Mouse (Mus musculus): ENCODE measurements around the gene Sorbs2.

Sorbs2 gene

DNA sequence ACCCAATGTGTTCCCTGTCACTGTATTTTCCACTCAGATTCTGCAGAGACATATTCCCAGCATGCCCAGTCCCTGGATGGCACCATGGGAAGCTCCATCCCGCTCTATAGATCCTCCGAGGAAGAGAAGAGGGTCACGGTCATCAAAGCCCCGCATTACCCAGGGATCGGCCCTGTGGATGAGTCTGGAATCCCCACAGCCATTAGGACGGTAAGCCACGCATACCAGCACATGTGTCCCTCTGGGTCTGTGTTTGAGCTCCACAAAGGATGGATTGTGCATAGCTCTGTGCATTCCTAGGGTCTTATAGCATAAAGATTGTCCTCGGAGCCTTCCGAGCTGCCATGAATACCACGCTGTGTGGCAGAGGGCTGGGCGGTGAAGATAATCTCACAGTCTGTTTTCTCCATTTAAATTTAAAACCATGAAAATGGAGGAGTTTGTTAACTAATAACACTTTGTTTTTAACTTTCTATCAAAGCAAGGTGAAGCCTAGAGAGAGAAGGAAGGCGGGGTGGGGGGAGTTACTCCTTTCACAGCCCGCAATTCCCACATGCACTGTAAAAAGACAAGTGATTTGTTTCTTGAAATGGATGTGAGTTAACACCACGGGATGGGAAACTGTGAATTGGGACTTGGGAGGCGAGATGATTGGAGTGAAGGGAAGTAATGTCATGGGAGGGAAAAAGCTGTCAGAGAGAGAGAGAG, 255.5 kb downstream of the Sorbs2 start:
- no peak for DNase-seq

DNA sequence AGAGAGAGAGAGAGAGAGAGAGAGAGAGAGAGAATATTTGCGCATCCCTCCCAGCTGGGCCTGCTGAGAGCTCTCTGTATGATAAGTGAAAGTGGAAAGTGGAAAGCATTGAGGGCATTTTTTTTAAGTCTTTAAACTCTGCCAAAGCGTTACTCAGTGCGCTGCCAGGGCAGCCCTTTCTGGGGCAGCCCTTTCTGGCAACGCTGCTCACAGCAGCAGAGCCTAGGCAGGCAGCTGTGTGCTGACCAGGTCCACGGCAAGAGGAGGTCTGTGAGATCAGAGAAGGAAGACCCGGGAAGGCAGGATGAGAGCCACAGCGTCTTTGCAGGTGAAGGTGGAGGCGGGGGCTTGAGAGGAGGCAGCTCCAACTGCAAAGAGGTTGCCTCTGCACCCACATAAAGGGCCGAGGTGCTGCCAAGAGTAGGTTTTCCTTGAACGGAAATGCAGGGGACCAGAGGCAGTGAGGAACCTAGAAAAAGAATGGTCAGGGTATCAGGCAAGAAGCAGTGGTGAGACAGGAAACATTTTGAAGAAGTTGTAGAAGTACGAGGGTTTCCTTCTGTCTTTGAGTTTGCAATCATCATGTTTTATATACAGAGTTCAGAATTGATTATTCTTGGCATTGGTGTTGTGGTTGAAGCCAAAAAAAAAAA, 256.2 kb downstream of the Sorbs2 start:
- DNase-seq: no peak

DNA sequence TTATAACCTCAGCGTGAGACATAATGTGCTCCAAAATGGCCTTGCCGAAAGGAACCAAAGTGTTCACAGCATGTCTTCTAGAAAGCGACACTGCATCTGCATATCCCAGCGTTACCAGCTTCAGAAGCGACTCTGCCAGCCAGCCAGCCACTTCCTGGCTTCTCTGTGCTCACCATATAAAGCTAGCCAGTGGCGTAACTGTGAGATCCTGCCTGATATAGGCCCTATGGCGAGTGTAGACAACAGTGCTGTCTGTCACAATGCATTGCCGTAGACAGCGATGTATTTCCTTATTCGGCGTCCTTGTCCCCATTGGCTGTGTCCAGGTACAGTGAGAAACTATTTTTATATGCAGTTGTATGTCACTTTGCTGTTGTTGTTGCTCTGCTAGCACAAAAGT, 258.6 kb downstream of the Sorbs2 start:
- no peak for DNase-seq

DNA sequence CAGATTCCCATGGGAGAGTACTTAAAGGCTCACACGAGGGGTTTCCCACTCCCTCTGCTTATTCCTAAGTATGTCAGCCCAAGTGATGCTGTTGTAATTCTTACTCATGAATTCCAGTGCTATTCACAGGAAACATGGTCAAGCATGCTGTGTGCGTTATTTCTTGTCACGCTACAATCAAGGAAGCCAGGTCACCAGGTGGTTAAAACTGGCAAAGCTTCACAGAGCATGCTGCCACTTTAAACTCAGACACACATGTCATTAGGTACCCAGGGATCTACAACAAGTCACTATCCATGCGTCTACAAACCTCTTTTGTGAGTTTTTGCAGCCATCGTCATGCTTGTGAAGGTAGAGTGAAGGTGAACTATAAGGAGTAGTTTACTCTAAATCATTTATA, 267.3 kb downstream of the Sorbs2 start:
- no peak for DNase-seq

DNA sequence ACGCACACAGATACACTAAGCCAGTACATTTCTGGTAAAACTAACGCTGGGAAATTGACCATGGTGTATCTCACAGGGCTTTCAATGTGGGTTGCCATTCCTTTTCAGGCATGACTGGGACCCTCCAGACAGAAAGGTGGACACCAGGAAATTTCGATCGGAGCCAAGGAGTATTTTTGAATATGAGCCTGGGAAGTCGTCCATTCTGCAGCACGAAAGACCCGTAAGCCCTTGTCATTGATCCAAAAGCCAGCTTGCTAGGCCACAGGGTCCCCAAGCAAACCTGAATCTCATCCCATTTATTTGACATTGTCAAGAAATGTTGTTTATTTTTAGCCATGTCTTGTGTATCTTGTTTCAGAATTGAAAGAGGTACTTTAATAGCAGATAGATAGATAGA, 267.9 kb downstream of the Sorbs2 start:
- DNase-seq: no peak

DNA sequence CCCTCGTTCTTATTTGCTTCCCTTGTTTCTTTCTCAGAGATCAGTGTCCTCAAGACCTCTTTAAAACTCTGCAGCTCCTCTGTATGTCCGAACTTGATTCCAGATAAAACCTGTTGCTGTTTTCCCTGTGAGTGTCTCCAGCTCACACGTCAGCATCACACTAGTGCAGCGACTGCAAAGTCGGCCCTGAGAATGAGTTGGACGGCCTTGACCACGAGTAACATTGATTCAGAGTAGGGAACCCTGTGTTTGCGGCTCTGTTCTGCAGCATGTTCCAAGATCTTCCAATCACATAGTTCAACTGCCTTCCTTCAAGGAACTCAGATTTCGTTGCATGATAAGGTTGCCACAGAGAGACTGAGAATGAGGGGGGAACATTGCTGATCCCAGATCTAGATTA, 268.8 kb downstream of the Sorbs2 start:
- DNase-seq: no peak

DNA sequence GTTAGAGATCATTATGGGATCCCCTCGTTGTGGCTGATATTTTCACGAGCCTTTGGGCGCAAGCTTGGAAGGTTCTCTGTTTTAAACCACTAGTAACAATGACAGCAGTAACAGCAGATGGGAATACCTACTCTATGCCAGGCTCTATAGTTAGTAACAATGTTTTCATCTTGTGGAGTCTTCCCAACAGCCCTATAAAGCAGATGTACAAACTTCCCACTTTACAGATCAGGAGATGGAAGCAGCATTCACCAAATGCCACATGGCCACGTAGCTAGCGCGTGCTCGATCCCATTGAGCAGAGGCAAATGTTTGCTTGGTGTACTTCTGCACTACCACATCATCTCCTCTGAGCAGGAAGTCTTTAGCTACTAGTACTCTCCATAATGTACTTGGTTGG, 269.4 kb downstream of the Sorbs2 start:
- no peak for DNase-seq

DNA sequence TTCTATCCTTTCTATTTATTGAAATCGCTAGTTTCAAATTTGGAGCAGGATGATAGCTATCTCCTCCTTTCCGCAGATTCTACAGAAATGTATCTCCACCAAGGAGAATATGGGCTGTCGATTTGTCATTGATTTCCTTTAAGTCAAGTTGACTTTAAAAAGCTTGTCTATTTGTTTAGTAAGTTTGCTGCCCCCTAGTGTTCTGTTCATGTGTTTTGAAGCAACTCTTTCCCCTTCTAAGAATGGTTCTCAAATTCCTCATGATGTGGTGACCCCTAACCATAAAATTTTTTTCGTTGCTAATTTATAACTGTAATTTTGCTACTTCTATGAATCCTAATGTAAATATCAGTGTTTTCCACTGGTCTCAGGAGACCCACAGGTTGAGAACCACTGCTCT, 273.0 kb downstream of the Sorbs2 start:
- no peak for DNase-seq

DNA sequence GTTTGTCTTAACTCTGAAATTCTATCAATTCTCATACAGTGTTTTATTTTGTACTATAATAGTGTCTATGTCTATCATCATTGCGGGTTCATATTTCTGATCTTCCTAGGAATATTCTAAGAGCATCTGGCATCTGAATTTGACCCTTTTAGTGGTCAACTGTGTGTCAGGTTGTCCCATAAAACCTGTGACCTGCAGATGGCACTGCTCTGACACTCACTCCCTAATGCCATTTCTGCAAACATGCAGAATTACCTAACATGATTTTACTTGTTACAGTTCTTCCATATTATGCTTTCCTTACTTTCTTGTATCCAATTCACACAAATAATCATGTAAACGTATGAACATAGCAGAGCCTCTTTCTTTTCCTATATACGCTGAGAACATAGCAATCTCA, 281.0 kb downstream of the Sorbs2 start:
- DNase-seq: no peak

DNA sequence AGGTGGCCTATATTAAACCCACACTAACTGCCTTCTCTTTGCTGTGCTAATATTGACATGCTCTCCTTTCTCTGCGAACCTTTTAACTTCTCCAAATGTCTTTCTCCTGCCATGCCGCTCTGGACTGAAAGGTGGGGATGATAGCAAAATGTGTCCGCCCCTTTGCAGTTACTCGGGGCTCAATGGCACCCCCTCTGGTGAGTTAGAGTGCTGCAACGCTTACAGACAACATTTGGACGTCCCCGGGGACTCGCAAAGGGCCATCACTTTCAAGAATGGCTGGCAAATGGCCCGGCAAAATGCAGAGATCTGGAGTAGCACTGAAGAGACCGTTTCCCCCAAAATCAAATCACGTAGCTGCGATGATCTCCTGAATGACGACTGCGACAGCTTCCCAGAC, 287.3 kb downstream of the Sorbs2 start:
- DNase-seq: no peak

DNA sequence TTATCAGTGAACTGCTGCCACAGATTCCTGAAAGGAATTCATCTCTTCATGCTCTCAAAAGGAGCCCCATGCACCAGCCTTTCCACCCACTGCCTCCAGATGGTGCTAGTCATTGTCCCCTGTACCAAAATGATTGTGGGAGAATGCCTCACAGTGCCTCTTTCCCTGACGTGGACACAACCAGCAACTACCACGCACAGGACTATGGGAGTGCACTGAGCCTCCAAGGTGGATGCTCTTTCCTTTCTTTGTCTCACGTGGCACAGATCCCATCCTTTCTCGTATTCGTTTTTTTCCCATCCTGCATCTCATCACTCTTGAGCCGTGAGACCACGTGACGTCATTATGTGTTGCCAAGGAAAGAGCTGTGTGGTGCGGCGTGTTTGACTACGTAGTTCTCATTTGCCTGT, 288.7 kb downstream of the Sorbs2 start:
- DNase-seq: peak; percentile 30 to 41

DNA sequence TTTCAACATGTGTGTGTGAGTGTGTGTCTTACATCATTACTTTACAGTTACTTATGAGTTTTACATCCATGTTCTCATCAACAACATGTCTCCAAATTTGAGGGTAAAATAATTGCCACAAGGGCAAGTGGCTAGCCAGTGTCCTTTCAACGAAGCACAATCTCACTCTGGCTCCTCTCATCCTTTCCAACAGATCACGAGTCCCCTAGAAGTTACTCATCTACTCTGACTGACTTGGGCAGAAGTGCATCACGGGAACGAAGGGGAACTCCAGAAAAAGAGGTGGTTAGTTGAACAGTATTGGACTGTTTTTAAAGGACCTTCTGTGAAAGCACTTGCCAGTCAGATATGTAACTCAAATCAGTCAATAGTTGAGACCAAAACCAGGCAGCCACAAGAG, 291.9 kb downstream of the Sorbs2 start:
- no peak for DNase-seq

DNA sequence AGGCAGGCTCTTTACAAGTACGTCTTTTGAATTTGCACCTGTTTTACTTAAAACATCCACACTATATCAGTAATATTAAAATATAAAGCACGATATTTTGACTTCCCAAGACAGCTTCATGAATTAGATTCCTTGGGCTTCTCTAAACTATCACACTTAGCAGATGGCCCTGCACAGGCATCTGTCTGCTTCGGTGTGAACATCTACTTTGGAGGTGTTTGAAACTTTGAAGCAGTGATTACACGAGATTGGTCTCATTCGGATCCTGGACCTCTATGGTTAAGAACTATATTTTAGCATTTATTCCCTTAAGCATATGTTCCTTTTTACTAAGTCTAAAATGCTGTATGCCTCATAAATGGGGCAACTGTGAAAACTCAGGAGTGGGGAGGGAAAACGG, 301.0 kb downstream of the Sorbs2 start:
- DNase-seq: no peak

DNA sequence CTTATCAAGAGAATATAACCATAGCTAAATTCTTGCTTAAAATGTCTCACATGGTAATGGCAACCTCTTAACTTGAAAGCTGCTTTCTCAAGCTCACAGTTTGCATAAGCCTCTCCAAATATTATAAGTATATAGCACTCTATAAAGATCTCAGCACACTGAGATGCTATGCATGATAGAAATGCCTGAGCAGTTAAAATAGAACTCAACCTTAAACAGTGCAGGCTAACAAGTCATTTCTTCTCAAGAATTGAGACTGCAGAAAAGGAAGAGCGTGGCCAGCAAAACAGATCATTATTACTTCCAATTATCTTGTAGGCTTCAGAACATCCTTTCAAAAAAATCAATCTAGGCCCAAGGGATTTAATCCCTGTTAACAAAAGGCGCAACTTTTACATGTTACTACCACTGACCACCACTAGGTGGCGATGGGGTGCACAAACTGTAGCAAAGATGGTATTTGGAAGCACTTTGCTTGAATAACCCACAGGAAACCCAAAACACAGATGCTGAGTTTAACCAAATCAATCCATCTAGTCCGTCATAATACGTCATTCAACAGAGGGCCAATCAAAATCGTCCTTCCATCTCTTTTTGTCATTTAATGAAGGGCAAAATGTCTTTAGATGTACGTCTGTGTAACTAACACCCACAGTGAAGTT, 309.3 kb downstream of the Sorbs2 start:
- DNase-seq: peak; percentile 50 to 61

DNA sequence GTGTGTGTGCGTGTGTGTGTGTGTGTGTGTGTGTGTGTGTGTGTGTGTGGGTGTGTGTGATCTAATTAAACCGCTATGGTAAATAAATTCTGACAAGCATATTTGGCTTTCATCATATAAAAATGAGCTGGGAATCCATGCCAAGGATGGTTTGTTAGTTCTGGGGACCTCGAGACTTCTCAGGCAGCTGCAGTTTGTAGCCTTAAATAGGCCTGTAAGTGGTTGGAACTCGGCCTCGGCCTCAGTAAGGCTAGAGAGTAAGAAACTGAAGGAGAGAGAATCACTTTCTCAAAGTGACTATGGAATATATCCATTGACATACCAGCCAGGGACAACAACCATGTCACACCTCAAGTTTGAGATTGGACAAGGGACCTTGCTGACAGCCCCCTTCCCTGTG, 314.1 kb downstream of the Sorbs2 start:
- no peak for DNase-seq

DNA sequence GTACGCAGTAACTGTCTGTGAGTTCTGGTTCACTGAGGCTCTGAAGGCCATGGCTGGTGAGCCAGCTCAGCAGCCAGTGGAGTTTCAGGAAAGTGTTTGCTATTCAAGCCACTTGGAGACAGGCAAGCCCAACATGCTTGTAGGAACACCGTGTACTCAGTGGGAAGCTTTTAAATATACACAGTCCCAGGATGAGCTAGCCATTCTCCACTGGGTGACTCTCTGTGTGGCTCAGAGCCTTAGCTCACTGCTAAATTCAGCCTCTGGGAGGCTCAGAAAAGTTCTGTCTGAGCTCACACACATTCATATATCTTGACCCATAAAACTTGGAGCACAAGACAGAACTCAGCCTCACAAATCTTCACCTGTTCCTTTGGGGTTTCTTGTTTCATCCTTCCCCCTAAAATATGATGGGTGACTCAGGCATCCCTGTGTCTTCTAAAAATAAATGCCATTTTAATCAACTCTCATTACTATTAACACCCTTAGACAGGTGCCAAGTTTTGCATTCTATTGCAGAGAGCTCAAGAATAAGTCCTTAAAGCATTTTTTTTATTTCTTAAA, 322.5 kb downstream of the Sorbs2 start:
- DNase-seq: no peak

DNA sequence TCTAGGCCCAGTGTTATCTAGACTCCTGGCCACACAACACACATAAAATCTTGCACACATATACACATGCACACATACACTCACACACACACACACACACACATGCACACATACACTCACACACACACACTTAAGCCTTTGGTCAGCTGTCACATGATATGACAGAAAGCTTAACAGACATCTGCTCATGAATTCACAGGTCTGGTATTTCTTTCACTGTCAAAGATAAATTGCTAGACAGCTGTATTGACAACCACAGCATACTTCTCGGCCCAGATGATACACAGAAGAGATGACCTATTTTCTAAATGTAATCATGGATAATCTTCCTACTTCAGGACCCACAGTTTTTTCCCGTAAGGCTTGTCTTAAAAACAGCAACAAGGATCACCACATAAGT, 326.3 kb downstream of the Sorbs2 start:
- DNase-seq: no peak

DNA sequence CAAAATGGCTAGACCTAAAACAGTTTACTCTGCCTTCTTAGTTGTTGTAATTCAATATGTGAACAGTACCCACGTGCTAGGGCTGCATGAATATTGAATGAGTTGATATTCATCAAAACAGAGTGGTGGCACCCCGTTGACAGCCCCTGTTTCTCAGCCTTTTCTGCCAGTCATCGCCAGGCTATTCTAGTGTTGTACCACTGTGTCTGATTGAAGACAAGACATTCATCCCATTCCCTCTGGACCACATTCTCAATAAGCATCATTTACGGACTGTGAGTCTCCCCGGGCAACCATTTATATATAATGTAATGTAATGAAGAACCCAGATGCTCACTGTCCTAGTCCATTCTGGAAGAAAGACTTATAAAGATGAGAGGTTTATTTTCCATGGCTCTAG, 335.7 kb downstream of the Sorbs2 start:
- no peak for DNase-seq

DNA sequence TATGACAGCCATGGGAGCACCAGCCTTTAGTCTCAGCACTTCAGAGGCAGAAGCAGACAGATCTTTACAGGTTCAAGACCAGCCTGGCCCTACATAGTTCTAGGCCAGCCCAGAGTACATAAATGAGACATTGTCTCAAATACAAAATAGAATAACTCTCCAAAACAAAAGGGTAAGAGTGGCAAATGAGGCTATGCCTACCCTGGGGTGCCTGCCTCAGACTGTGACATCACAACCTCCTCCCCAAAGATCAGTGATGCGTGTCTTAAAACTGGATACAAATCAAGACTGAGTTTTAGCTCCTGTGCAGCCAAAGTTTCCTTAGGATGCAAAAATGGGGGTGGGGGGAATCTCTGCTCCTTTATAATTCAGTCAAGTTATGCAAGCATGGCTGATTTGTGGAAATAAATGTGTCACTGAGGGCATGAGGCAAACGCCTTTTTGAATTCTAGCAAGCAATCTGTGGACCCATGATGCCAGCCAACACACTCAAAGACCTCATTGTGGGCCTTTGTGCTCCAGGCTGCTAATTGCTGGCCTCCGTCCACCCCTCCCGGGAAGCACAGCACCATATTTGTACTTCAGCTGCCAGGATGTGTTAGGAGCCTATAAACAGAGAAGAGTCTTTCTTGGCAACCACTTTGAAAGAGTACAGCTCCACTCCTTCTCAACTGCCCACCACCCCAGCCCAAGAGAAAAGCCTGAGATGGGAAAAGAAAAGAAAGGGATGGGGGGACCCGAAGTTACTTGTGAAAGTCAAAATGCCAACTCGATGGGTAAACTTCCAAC, 336.7 kb downstream of the Sorbs2 start:
- peak; percentile 39 to 44 for DNase-seq

DNA sequence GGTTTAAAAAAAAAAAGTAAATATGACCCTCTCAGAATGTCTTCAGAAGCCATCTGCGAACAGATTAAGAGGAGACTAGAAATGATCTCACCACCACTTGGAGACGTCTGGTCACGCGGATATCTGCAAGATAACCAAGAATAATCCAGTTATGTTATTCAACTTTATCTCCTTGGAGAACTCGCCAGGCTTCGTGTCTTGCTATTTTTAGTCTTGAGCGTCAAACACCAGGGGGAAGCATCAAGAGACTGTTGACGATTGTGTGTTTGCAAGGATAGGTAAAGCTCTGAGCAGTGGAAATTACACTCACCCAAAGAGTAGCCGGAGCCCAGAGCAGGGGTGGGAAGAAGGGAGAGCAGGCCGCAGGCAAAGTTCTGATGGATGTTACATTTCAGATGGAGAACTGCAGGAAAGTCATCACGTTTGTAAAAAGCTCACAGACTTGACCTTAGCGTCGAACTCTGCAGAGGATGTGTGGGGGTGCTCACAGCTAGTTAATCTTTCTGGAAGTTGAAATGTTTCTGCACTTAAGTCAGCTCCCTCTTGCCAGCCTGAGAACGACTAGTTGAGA, 337.4 kb downstream of the Sorbs2 start:
- DNase-seq: no peak

DNA sequence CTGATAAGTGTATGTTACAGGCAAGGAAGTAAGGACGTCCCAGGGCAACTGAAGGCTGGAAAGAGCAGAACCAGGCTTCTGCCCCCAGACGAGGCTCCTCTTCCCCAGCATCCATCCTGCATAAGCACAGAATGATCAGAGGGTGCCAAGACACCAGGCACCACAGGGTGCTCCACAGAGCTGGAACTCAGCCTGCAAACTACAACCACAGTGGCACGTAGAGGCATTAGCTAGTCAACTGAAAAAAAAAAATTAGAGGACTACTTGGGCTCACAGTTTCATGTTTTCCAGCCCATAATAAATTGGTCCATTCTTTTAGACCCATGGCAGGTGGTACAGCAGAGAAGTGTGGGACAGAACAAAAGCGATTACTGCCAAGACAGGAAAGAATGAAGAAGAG, 338.3 kb downstream of the Sorbs2 start:
- DNase-seq: no peak

DNA sequence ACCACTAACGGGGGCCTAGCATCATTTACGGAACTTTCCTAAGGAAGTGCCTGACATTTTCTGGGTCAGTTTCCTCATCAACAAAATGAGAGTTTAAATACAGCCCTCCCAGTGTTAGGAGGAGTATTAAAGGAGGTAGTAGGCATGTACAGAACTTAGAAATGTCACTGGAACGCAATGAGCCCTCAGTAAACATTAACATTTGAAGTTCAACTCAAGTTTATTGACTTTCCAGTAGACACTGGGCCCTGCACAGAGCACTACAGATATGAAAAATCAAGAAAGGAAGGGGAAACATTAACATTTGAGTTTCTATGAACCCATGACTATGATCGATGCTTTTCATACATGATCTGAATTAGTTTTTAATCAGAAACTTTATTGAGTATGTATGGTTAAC, 347.5 kb downstream of the Sorbs2 start:
- no peak for DNase-seq

DNA sequence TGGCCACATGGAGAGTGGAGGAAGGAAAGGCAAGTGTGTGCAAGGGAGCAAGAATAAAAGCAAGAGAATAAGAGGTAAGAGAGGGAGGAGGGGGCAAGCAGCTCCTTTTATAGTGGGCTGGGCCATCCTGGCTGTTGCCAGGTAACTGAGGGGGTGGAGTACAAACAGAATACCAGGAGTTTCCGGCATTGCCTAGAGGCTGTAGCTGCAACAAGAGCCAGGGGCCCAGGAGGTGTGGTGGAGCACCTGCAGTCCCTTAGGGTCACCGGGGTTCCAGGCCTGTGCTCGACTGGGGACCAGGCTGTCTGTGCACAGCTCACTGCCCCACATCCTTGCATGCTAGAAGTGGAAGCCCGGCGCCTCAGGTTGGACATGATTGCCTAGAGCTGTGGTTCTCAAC, 350.1 kb downstream of the Sorbs2 start:
- no peak for DNase-seq
